In the genomic region with DNA sequence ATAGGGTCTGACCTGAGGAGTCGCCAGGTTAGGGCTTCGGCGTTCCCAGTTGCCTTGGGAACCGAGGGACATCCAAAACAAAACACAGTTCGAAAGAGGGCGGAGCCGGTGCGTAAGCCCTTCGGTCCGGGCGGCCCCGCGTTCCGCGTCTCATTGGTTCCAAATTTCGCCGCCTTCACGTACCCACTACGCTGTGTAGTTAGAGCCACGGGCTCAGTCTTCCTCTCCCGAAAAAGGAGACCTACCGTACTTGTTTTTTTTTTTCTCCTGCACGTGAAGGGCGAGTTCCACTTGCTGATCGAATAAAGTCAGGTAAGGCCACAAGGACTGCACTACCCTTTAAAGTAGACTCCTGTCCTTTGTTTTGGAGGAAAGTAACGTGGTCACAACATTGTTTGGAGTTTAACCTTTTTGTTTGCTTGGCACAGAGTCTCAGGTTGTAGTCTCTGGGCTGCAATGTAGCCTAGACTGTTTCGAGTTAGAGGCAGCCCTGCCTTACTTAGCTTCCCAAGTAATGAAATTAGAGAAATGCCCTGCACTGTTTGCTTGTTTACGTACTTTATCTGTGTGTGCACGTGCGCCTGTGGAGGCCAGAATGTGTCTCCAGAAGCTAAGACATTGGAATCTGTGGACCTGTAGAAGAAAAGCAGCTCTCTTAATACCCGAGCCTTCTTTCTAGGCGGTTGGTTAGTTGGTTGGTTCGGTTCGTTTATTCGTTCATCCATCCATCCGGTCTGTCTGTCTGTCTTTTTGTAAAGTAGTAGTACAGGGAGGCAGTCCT, we compare ENCODE assay signal across 8 mouse cellular contexts. TPM values are rescaled to one million over a fixed set of nuclear protein-coding genes. Genes with fewer than 3 reads are reported as not detected.
DNase-seq lines count a peak whose midpoint lies in the region; ATAC-seq and TF ChIP-seq lines count a peak whose summit lies in the region.

No protein-coding gene starts in this region.

- H3K79me2 ChIP-seq in macrophage (ENCODE audit: inconsistent target), result no peaks in the 10 kb centered on the region

- intact Hi-C loops in gastrocnemius, adult 2 months (cut with DNase I), result loop anchor here (5.0 kb wide), 1 partner anchor 46 kb away; a partner anchor contains a TSS
- intact Hi-C loops in left cerebral cortex, adult 2 months (cut with DNase I), result loop anchor here (5.0 kb wide), 1 partner anchor 231 kb away; no protein-coding TSS in a partner anchor

- peak overlapping the region; percentile 89 for H3K27ac ChIP-seq in gastrocnemius, adult 2 months
- H3K27ac ChIP-seq in hindbrain, postnatal 0 days, result no peak overlapping the region
- H3K27ac ChIP-seq in left cerebral cortex, adult 2 months, result no peak overlapping the region; the same call in 1 of the 2 replicates
- H3K27ac ChIP-seq in macrophage, result peak overlapping the region; percentile 51

- H3K4me1 ChIP-seq in hindbrain, postnatal 0 days (ENCODE audit: insufficient read depth, low read length), result no peaks in the 10 kb centered on the region

- no peak for TF ChIP-seq CTCF in gastrocnemius, adult 2 months (IDR thresholded peaks at IDR 0.05)
- TF ChIP-seq CTCF in hindbrain, postnatal 0 days (IDR thresholded peaks at IDR 0.05; ENCODE audit: low read depth), result 0 out of 2 replicates have a peak, but pooled peaks have one; percentile 2
- TF ChIP-seq CTCF in left cerebral cortex, adult 2 months (IDR thresholded peaks at IDR 0.05), result no peak

- H3K4me2 ChIP-seq in hindbrain, postnatal 0 days (ENCODE audit: low read depth, low read length), result peak overlapping the region; percentile 58

- 4% methylated on average over 36 of the region's 36 CpGs for whole genome bisulfite sequencing in hindbrain, postnatal 0 days
- WGBS in macrophage (ENCODE audit: missing documents), result 3% methylated on average over 36 of the region's 36 CpGs

- H3K27me3 ChIP-seq in hindbrain, postnatal 0 days (ENCODE audit: insufficient read depth, low read length), result no peaks in the 10 kb centered on the region

- no peaks in the 10 kb centered on the region for H3K36me3 ChIP-seq in hindbrain, postnatal 0 days (ENCODE audit: insufficient read depth, low read length)
- H3K36me3 ChIP-seq in macrophage (ENCODE audit: inconsistent target), result no peaks in the 10 kb centered on the region

- H3K4me3 ChIP-seq in gastrocnemius, adult 2 months, result peak overlapping the region; percentile 81
- H3K4me3 ChIP-seq in hindbrain, postnatal 0 days (ENCODE audit: low read length), result peak overlapping the region; percentile 35
- peak overlapping the region; percentile 52 for H3K4me3 ChIP-seq in left cerebral cortex, adult 2 months
- peak overlapping the region; percentile 61 for H3K4me3 ChIP-seq in macrophage (ENCODE audit: inconsistent target)

- DNase-seq in gastrocnemius, adult 2 months, result peak; percentile 89
- peak; percentile 86 for DNase-seq in hindbrain, postnatal 0 days (ENCODE audit: low spot score)
- DNase-seq in left cerebral cortex, adult 2 months (ENCODE audit: extremely low spot score in 1 of 2, low spot score in 2 of 2), result peak; percentile 71 to 76
- DNase-seq in retina, postnatal 7 days (ENCODE audit: low read depth, low spot score), result peak; percentile 35
- peak; percentile 79 to 83 for DNase-seq in urinary bladder, adult 18-20 months (ENCODE audit: low spot score in 2 of 2)

- H3K9ac ChIP-seq in hindbrain, postnatal 0 days (replicated peaks; ENCODE audit: low read length), result peak overlapping the region; percentile 13

- H3K9me3 ChIP-seq in hindbrain, postnatal 0 days (ENCODE audit: low read length), result no peaks in the 10 kb centered on the region

- ATAC-seq in activated CD4-positive, CD25-positive, alpha-beta regulatory T cell, adult 4 months, result peak; percentile 93
- ATAC-seq in common myeloid progenitor, adult 5-6 weeks (replicated peaks; ENCODE audit: low read depth, poor library complexity, severe bottlenecking), result peak; percentile 97
- peak; percentile 97 for ATAC-seq in hindbrain, postnatal 0 days

RNA-seq across cellular contexts. Expression of a gene that starts 1.9 kb away (rescaled TPM):
- 10 to 100 TPM; 75.2 to 93.2 TPM for polyA plus RNA-seq in activated CD4-positive, CD25-positive, alpha-beta regulatory T cell, adult 4 months (2017; shearing (Covaris generic))
- 19.7 and 27.1 TPM in 2 replicates for total RNA-seq in common myeloid progenitor, adult 5-6 weeks (2017)
- total RNA-seq in gastrocnemius, adult 2 months (2021), result 10 to 100 TPM; 13.7 to 14.8 TPM
- total RNA-seq in hindbrain, postnatal 0 days (2014; rRNA removed), result 3.0 and 4.9 TPM in 2 replicates
- polyA plus RNA-seq in hindbrain, postnatal 0 days (2015; fragmentation: Nextera tagmentation; extraction: Ambion mirVana), result 6.6 TPM in 2 replicates
- total RNA-seq in left cerebral cortex, adult 2 months (2021), result 1 to 10 TPM; 2.2 to 2.6 TPM
- total RNA-seq in macrophage (2018; cell fraction: chromatin; rRNA removed), result 10 to 100 TPM in 2 of 26 experiments, 1 to 10 TPM in 17, under 1 TPM in 1, not detected in 6; 0.99 to 21.2 (median 2.5) TPM
- total RNA-seq in macrophage (2018; cell fraction: cytosol; rRNA removed), result 1 to 10 TPM in 22 of 26 experiments, under 1 TPM in 4; 0.48 to 6.4 (median 1.9) TPM
- 10 to 100 TPM in 2 of 26 experiments, 1 to 10 TPM in 20, under 1 TPM in 3, not detected in 1; 0.52 to 23.4 (median 2.0) TPM for total RNA-seq in macrophage (2018; cell fraction: nucleus; rRNA removed)
- polyA plus RNA-seq in macrophage (2018), result 1.9 to 5.2 TPM (median 2.9 TPM) in 3 replicates

RNA-seq across cellular contexts. Expression of a gene that starts 11.6 kb away (rescaled TPM):
- not detected for polyA plus RNA-seq in activated CD4-positive, CD25-positive, alpha-beta regulatory T cell, adult 4 months (2017; shearing (Covaris generic))
- total RNA-seq in common myeloid progenitor, adult 5-6 weeks (2017), result not detected in 2 replicates
- not detected for total RNA-seq in gastrocnemius, adult 2 months (2021)
- not detected in 2 replicates for total RNA-seq in hindbrain, postnatal 0 days (2014; rRNA removed)
- polyA plus RNA-seq in hindbrain, postnatal 0 days (2015; fragmentation: Nextera tagmentation; extraction: Ambion mirVana), result not detected in 2 replicates
- total RNA-seq in left cerebral cortex, adult 2 months (2021), result not detected
- total RNA-seq in macrophage (2018; cell fraction: chromatin; rRNA removed), result not detected
- total RNA-seq in macrophage (2018; cell fraction: cytosol; rRNA removed), result not detected
- total RNA-seq in macrophage (2018; cell fraction: nucleus; rRNA removed), result not detected
- not detected in 3 replicates for polyA plus RNA-seq in macrophage (2018)

RNA-seq across cellular contexts. Expression of a gene that starts 40.1 kb away (rescaled TPM):
- polyA plus RNA-seq in activated CD4-positive, CD25-positive, alpha-beta regulatory T cell, adult 4 months (2017; shearing (Covaris generic)), result under 1 TPM; 0.45 to 0.98 TPM
- 3.4 and 4.2 TPM in 2 replicates for total RNA-seq in common myeloid progenitor, adult 5-6 weeks (2017)
- total RNA-seq in gastrocnemius, adult 2 months (2021), result 1 to 10 TPM; 4.8 to 9.1 TPM
- total RNA-seq in hindbrain, postnatal 0 days (2014; rRNA removed), result 42.4 and 61.0 TPM in 2 replicates
- polyA plus RNA-seq in hindbrain, postnatal 0 days (2015; fragmentation: Nextera tagmentation; extraction: Ambion mirVana), result 11.9 TPM in 2 replicates
- 10 to 100 TPM; 67.8 to 73.1 TPM for total RNA-seq in left cerebral cortex, adult 2 months (2021)
- 1 to 10 TPM in 14 of 26 experiments, under 1 TPM in 10, not detected in 2; 0.22 to 8.1 (median 1.2) TPM for total RNA-seq in macrophage (2018; cell fraction: chromatin; rRNA removed)
- total RNA-seq in macrophage (2018; cell fraction: cytosol; rRNA removed), result under 1 TPM; 0.11 to 0.83 (median 0.31) TPM
- 1 to 10 TPM in 14 of 26 experiments, under 1 TPM in 12; 0.48 to 4.5 (median 1.2) TPM for total RNA-seq in macrophage (2018; cell fraction: nucleus; rRNA removed)
- polyA plus RNA-seq in macrophage (2018), result 0.20 to 0.52 TPM (median 0.20 TPM) in 3 replicates

RNA-seq across cellular contexts. Expression of a gene that starts 46.9 kb away (rescaled TPM):
- 10 to 100 TPM; 17.2 to 31.1 TPM for polyA plus RNA-seq in activated CD4-positive, CD25-positive, alpha-beta regulatory T cell, adult 4 months (2017; shearing (Covaris generic))
- total RNA-seq in common myeloid progenitor, adult 5-6 weeks (2017), result 13.2 and 13.7 TPM in 2 replicates
- 10 to 100 TPM; 12.5 to 16.2 TPM for total RNA-seq in gastrocnemius, adult 2 months (2021)
- total RNA-seq in hindbrain, postnatal 0 days (2014; rRNA removed), result 37.5 and 61.6 TPM in 2 replicates
- 88.8 and 90.6 TPM in 2 replicates for polyA plus RNA-seq in hindbrain, postnatal 0 days (2015; fragmentation: Nextera tagmentation; extraction: Ambion mirVana)
- 10 to 100 TPM; 34.7 to 36.6 TPM for total RNA-seq in left cerebral cortex, adult 2 months (2021)
- total RNA-seq in macrophage (2018; cell fraction: chromatin; rRNA removed), result 10 to 100 TPM; 26.3 to 89.1 (median 56.5) TPM
- total RNA-seq in macrophage (2018; cell fraction: cytosol; rRNA removed), result 10 to 100 TPM in 24 of 26 experiments, 1 to 10 TPM in 2; 7.8 to 15.1 (median 12.0) TPM
- 10 to 100 TPM; 20.5 to 77.0 (median 38.5) TPM for total RNA-seq in macrophage (2018; cell fraction: nucleus; rRNA removed)
- polyA plus RNA-seq in macrophage (2018), result 10.6 to 14.1 TPM (median 12.4 TPM) in 3 replicates

Comparison
In these comparisons a context has a peak if more than half of its experiments do, and no peak if none do; other contexts are left out.
1. DNase-seq: peak in every context shown above with its lines; median percentile 89 in gastrocnemius, adult 2 months; 86 in hindbrain, postnatal 0 days; 81 in urinary bladder, adult 18-20 months; 74 in left cerebral cortex, adult 2 months; 35 in retina, postnatal 7 days.
2. H3K27ac ChIP-seq: peak in gastrocnemius, adult 2 months (single experiment) and macrophage (single experiment); none in hindbrain, postnatal 0 days (single experiment) and left cerebral cortex, adult 2 months (single experiment).
3. Peak in every context shown above with its lines, with median percentiles within 50 percentile points of each other: ATAC-seq and H3K4me3 ChIP-seq.